Mouse (Mus musculus) E14TG2a.4 (cell line): ENCODE data around the gene Obscn.

ENCODE experiments used
- CTCF ChIP-seq: conservative IDR thresholded peaks from 2 replicates; pipeline ENCODE4 v1.5.1; 2014; ENCODE audit warnings: low read length
- NANOG ChIP-seq: IDR thresholded peaks from 2 replicates; pipeline ENCODE4 v1.6.1; 2014; ENCODE audit warnings: borderline replicate concordance, low read length, mixed read lengths
- POU5F1 ChIP-seq: IDR thresholded peaks from 2 replicates; pipeline ENCODE4 v1.6.1; 2014; ENCODE audit warnings: low read length, borderline replicate concordance

GRCm38 (mm10) chr11:59067921-59068320 is 68.3 kb downstream of the Obscn start:
- TF ChIP-seq CTCF (no peak), POU5F1 (no peak), NANOG (no peak)
